ENCODE assay signal across 16 mouse cellular contexts in genomic region chr5:111522586-111522985, GRCm38 (mm10).
A peak's percentile ranks its signal among the peaks of the same experiment; 100 is the strongest.
DNase-seq lines count a peak whose midpoint lies in the region; ATAC-seq and TF ChIP-seq lines count a peak whose summit lies in the region.
"Had no signal": no experiment of that assay in that cellular context is flagged by ENCODE, and none has a peak within 500 bp of the region (broad histone marks: within the 10 kb centered on the region; RNA-seq: fewer than 3 reads in every experiment).

No protein-coding gene starts in this region.

- 31% methylated on average over 7 of the region's 7 CpGs for WGBS in lung, embryonic 14.5 days
- WGBS in lung, adult 2 months, result 51% methylated on average over 7 of the region's 7 CpGs

- no peak overlapping the region for H3K4me2 ChIP-seq in lung, embryonic 14.5 days
- H3K4me2 ChIP-seq: hindbrain, embryonic 12.5 days; liver, embryonic 13.5 days; midbrain, embryonic 12.5 days had no signal

- H3K27ac ChIP-seq in lung, embryonic 14.5 days (ENCODE audit: low read depth), result no peak overlapping the region
- H3K27ac ChIP-seq: hindbrain, embryonic 12.5 days; liver, embryonic 13.5 days; midbrain, embryonic 12.5 days had no signal

- H3K4me3 ChIP-seq in lung, embryonic 14.5 days (ENCODE audit: low read depth, low read length), result no peak overlapping the region
- no peak overlapping the region for H3K4me3 ChIP-seq in lung, adult 2 months (replicated peaks; ENCODE audit: extremely low read depth, low read depth, low read length)
- H3K4me3 ChIP-seq: erythroblast, embryonic 14.5 days; hindbrain, embryonic 12.5 days; liver, embryonic 13.5 days; midbrain, embryonic 12.5 days had no signal

- H3K36me3 ChIP-seq in lung, embryonic 14.5 days (ENCODE audit: insufficient read depth), result no peaks in the 10 kb centered on the region
- H3K36me3 ChIP-seq: hindbrain, embryonic 12.5 days; liver, embryonic 13.5 days; midbrain, embryonic 12.5 days had no signal

- peaks cover 5% of the 10 kb centered on the region for H3K4me1 ChIP-seq in lung, embryonic 14.5 days (ENCODE audit: insufficient read depth)
- H3K4me1 ChIP-seq in lung, adult 2 months (ENCODE audit: control insufficient read depth, insufficient read depth, low read length), result no peaks in the 10 kb centered on the region

- DNase-seq in heart, adult 11 months, result peak; percentile 96
- DNase-seq in heart, adult 8-10 months (ENCODE audit: low spot score), result no peak
- no peak for DNase-seq in lung, embryonic 14.5 days
- DNase-seq in lung, adult 2 months, result no peak
- DNase-seq in gastrocnemius, postnatal 10 days, result peak; percentile 60
- DNase-seq in retina, postnatal 1 day, result peak; percentile 41
- no peak for DNase-seq in spleen, postnatal 4 days (ENCODE audit: low spot score in 2 of 2)
- no peak for DNase-seq in c-Kit-positive CD71-positive TER-119-positive erythroid progenitor cells, embryonic 14.5 days (ENCODE audit: low spot score)
- DNase-seq: adrenal gland, postnatal 14 days; cerebellum, postnatal 25 days; liver, embryonic 13.5 days; lung, postnatal 14 days had no signal

- 0 out of 2 replicates have a peak, but pooled peaks have one; percentile 33 for ATAC-seq in lung, embryonic 14.5 days (ENCODE audit: insufficient read depth)
- ATAC-seq: intestine, embryonic 16.5 days had no signal

- TF ChIP-seq CTCF in lung, embryonic 14.5 days (IDR thresholded peaks at IDR 0.05; ENCODE audit: low read depth), result no peak
- no peak for TF ChIP-seq CTCF in lung, adult 2 months (IDR thresholded peaks at IDR 0.05; ENCODE audit: insufficient read depth, low read length)

- no peak for TF ChIP-seq POLR2A in lung, adult 2 months (IDR thresholded peaks at IDR 0.05; ENCODE audit: borderline replicate concordance, extremely low read depth, low read depth, low read length)

- H3K27me3 ChIP-seq in lung, embryonic 14.5 days (ENCODE audit: insufficient read depth, low read length), result no peaks in the 10 kb centered on the region; the same call in 1 of the 2 replicates
- H3K27me3 ChIP-seq: hindbrain, embryonic 12.5 days had no signal

- no peaks in the 10 kb centered on the region for H3K9me3 ChIP-seq in lung, embryonic 14.5 days (ENCODE audit: low read depth, low read length)
- H3K9me3 ChIP-seq: hindbrain, embryonic 12.5 days; liver, embryonic 13.5 days; midbrain, embryonic 12.5 days had no signal

- H3K9ac ChIP-seq in lung, embryonic 14.5 days, result no peak overlapping the region
- H3K9ac ChIP-seq: hindbrain, embryonic 12.5 days; liver, embryonic 13.5 days; midbrain, embryonic 12.5 days had no signal

Comparison
In these comparisons a context has a peak if more than half of its experiments do, and no peak if none do; other contexts are left out.
1. DNase-seq: peak in heart, adult 11 months (single experiment), gastrocnemius, postnatal 10 days (single experiment) and retina, postnatal 1 day (single experiment); none in heart, adult 8-10 months (single experiment), lung, embryonic 14.5 days (single experiment), lung, adult 2 months (single experiment), spleen, postnatal 4 days (0 of 2) and c-Kit-positive CD71-positive TER-119-positive erythroid progenitor cells, embryonic 14.5 days (single experiment).